Mouse (Mus musculus) megakaryocyte, embryonic 14.5 days (primary cell): ENCODE measurements around the gene Foxa3. TPM values are rescaled to one million over a fixed set of nuclear protein-coding genes. Genes with fewer than 3 reads are reported as not detected.

Source experiments
- H3K27me3 ChIP-seq: replicated peaks from 2 replicates; pipeline ENCODE3; 2012; ENCODE audit warnings: inconsistent platforms
- H3K36me3 ChIP-seq: replicated peaks from 2 replicates; pipeline ENCODE3; 2012; ENCODE audit warnings: low read length, inconsistent platforms, mixed read lengths
- H3K4me1 ChIP-seq: 2 replicates; pipeline ENCODE4 v1.6.1; 2012; ENCODE audit warnings: inconsistent platforms
- H3K4me3 ChIP-seq: replicated peaks from 2 replicates; pipeline ENCODE3; 2012; ENCODE audit warnings: moderate library complexity, mild to moderate bottlenecking, inconsistent platforms
- H3K9me3 ChIP-seq: 2 replicates; pipeline ENCODE4 v1.6.1; 2012; ENCODE audit warnings: inconsistent platforms
- FLI1 ChIP-seq: IDR thresholded peaks from 2 replicates; pipeline ENCODE4 v1.6.1; 2012; ENCODE audit warnings: low read length, inconsistent platforms, mixed read lengths
- GATA1 ChIP-seq: IDR thresholded peaks from 3 replicates; pipeline ENCODE4 v1.6.1; 2012; ENCODE audit warnings: mixed read lengths, low read length, inconsistent platforms, borderline replicate concordance
- polyA plus RNA-seq: library from polyadenylated mRNA; stranded (reverse); fragments of >175 nt; gene quantifications from 2 replicates; pipeline ENCODE4 v1.2.3, GENCODE M21; 2012; ENCODE audit warnings: low replicate concordance; ENCODE audit not compliant: insufficient read depth

Gene Foxa3
- polyA plus RNA-seq, 1 experiment: not detected

- Histone ChIP-seq H3K4me1 (peaks cover 28% of the 10 kb centered on the region), H3K9me3 (no peaks in the 10 kb centered on the region), H3K27me3 (peaks cover 13% of the 10 kb centered on the region), H3K4me3 (no peak overlapping the region), H3K36me3 (no peaks in the 10 kb centered on the region)
- TF ChIP-seq FLI1 (no peak), GATA1 (no peak)
Observed at GRCm38 (mm10) chr7:19012882-19013281, 10.5 kb downstream of the Foxa3 start.

GRCm38 (mm10) chr7:19012025-19012621 is 11.2 kb downstream of the Foxa3 start:
- Histone ChIP-seq H3K4me3 (peak overlapping the region; percentile 87), H3K9me3 (no peaks in the 10 kb centered on the region), H3K27me3 (peaks cover 13% of the 10 kb centered on the region), H3K36me3 (peaks cover 4% of the 10 kb centered on the region), H3K4me1 (peaks cover 35% of the 10 kb centered on the region)
- TF ChIP-seq FLI1 (no peak), GATA1 (no peak)

- peaks cover 51% of the 10 kb centered on the region for H3K4me1 ChIP-seq
- peak overlapping the region; percentile 20 for H3K4me3 ChIP-seq
- TF ChIP-seq FLI1: no peak
- no peak for TF ChIP-seq GATA1
Observed at GRCm38 (mm10) chr7:19010581-19010980, 12.8 kb downstream of the Foxa3 start.

GRCm38 (mm10) chr7:19007026-19007977 is 16.0 kb downstream of the Foxa3 start:
- no peak for TF ChIP-seq GATA1
- no peak for TF ChIP-seq FLI1
- peaks cover 71% of the 10 kb centered on the region for H3K4me1 ChIP-seq

More at GRCm38 (mm10) chr7:19010581-19010980, 12.8 kb downstream of the Foxa3 start:
- Histone ChIP-seq H3K9me3 (no peaks in the 10 kb centered on the region), H3K36me3 (peaks cover 17% of the 10 kb centered on the region), H3K27me3 (peaks cover 13% of the 10 kb centered on the region)

GRCm38 (mm10) chr7:19006476-19006875 is 16.9 kb downstream of the Foxa3 start:
- peaks cover 71% of the 10 kb centered on the region for H3K4me1 ChIP-seq
- TF ChIP-seq FLI1 (no peak), GATA1 (no peak)
- no peaks in the 10 kb centered on the region for H3K9me3 ChIP-seq
- H3K27me3 ChIP-seq: no peaks in the 10 kb centered on the region
- no peak overlapping the region for H3K4me3 ChIP-seq
- H3K36me3 ChIP-seq: peaks cover 26% of the 10 kb centered on the region

More at GRCm38 (mm10) chr7:19007026-19007977, 16.0 kb downstream of the Foxa3 start:
- Histone ChIP-seq H3K36me3 (peaks cover 26% of the 10 kb centered on the region), H3K4me3 (no peak overlapping the region), H3K27me3 (no peaks in the 10 kb centered on the region), H3K9me3 (no peaks in the 10 kb centered on the region)

GRCm38 (mm10) chr7:19005417-19006121 is 17.8 kb downstream of the Foxa3 start:
- Histone ChIP-seq H3K4me3 (peak overlapping the region; percentile 59), H3K36me3 (peaks cover 26% of the 10 kb centered on the region), H3K9me3 (no peaks in the 10 kb centered on the region), H3K27me3 (no peaks in the 10 kb centered on the region), H3K4me1 (peaks cover 76% of the 10 kb centered on the region)
- TF ChIP-seq FLI1 (no peak), GATA1 (no peak)

- no peaks in the 10 kb centered on the region for H3K27me3 ChIP-seq
- H3K4me3 ChIP-seq: peak overlapping the region; percentile 99
- TF ChIP-seq FLI1: no peak
- TF ChIP-seq GATA1: no peak
- no peaks in the 10 kb centered on the region for H3K9me3 ChIP-seq
- H3K4me1 ChIP-seq: peaks cover 77% of the 10 kb centered on the region
- peaks cover 26% of the 10 kb centered on the region for H3K36me3 ChIP-seq
Observed at GRCm38 (mm10) chr7:19004631-19005079, 18.7 kb downstream of the Foxa3 start.

- Histone ChIP-seq H3K4me3 (peak within 1 kb of the TSS; percentile 99), H3K4me1 (peaks cover 81% of the 10 kb centered on the region), H3K27me3 (no peaks in the 10 kb centered on the region), H3K36me3 (peaks cover 28% of the 10 kb centered on the region), H3K9me3 (no peaks in the 10 kb centered on the region)
- TF ChIP-seq FLI1 (no peak), GATA1 (no peak)
Observed at GRCm38 (mm10) chr7:19003902-19004630, 19.3 kb downstream of the Foxa3 start, which contains the start of gene Irf2bp1. Irf2bp1 (plus strand) TSS chr7:19004044.
